Mouse (Mus musculus) CH12.LX (cell line): ENCODE measurements around the gene Rybp. TPM values are rescaled to one million over a fixed set of nuclear protein-coding genes. Genes with fewer than 3 reads are reported as not detected.
A peak's percentile ranks its signal among the peaks of the same experiment; 100 is the strongest.

Experiments
- DNase-seq: peaks from one replicate; pipeline ENCODE4 v3.0.0-alpha.2; 2013; ENCODE audit errors: extremely low read depth
- H3K27ac ChIP-seq: 2 replicates; pipeline ENCODE4 v1.5.1; 2012; ENCODE audit warnings: low read depth, mild to moderate bottlenecking, control low read depth, moderate library complexity; ENCODE audit not compliant: insufficient read depth
- H3K27me3 ChIP-seq: replicated peaks from 2 replicates; pipeline ENCODE3; 2012; ENCODE audit warnings: inconsistent platforms
- H3K36me3 ChIP-seq, 2 experiments: replicated peaks in 1 of 2; 2 replicates each; pipeline versions ENCODE3 to v1.6.1; 2012; ENCODE audit warnings: inconsistent platforms in 1 of 2, low read length in 1 of 2, mild to moderate bottlenecking in 1 of 2, mixed read lengths in 1 of 2, moderate library complexity in 1 of 2; ENCODE audit not compliant: control insufficient read depth in 1 of 2, insufficient read depth in 1 of 2
- H3K4me1 ChIP-seq, 2 experiments: 2 replicates each; pipeline ENCODE4 v1.6.1; 2012; ENCODE audit warnings: inconsistent platforms in 1 of 2, moderate library complexity in 1 of 2; ENCODE audit not compliant: insufficient read depth in 2 of 2, control insufficient read depth in 1 of 2
- H3K4me2 ChIP-seq: 2 replicates; pipeline ENCODE4 v1.6.1; 2012; ENCODE audit warnings: low read depth, mild to moderate bottlenecking, control low read depth; ENCODE audit not compliant: poor library complexity, insufficient read depth, severe bottlenecking
- H3K4me3 ChIP-seq, 3 experiments: fragments of 150-350 bp in 1 of 3; sonication (generic) in 1 of 3; replicated peaks in 1 of 3; 2 replicates each; pipeline versions ENCODE3 to v1.5.1; 2011 to 2012; ENCODE audit warnings: low read depth in 2 of 3, low read length in 2 of 3, mild to moderate bottlenecking in 2 of 3, moderate library complexity in 2 of 3, control low read depth in 1 of 3, improper control_type of control experiment in 1 of 3, inconsistent platforms in 1 of 3, mixed read lengths in 1 of 3; ENCODE audit not compliant: poor library complexity in 1 of 3
- H3K79me2 ChIP-seq: replicated peaks from 2 replicates; pipeline ENCODE4 v1.6.1; 2012; ENCODE audit warnings: mild to moderate bottlenecking, moderate library complexity; ENCODE audit not compliant: control insufficient read depth, poor library complexity, insufficient read depth, severe bottlenecking; ENCODE audit errors: extremely low read depth
- H3K9ac ChIP-seq: 2 replicates; pipeline ENCODE4 v1.6.1; 2012; ENCODE audit warnings: low read depth, mild to moderate bottlenecking, control low read depth, moderate library complexity; ENCODE audit not compliant: insufficient read depth
- H3K9me3 ChIP-seq: replicated peaks from 2 replicates; pipeline ENCODE3; 2012; ENCODE audit warnings: low read length, inconsistent platforms, mixed read lengths
- BHLHE40 ChIP-seq: IDR thresholded peaks from 2 replicates; pipeline ENCODE4 v1.6.1; 2011; ENCODE audit warnings: mild to moderate bottlenecking, low read depth, low read length, improper control_type of control experiment
- E2F4 ChIP-seq: IDR thresholded peaks from 2 replicates; pipeline ENCODE4 v1.6.1; 2011; ENCODE audit warnings: low read depth, low read length, improper control_type of control experiment; ENCODE audit not compliant: insufficient replicate concordance
- ETS1 ChIP-seq: conservative IDR thresholded peaks from 2 replicates; pipeline ENCODE4 v1.6.1; 2012; ENCODE audit warnings: low read depth, mild to moderate bottlenecking, inconsistent platforms, low read length, improper control_type of control experiment, moderate library complexity
- GABPA ChIP-seq: IDR thresholded peaks from 2 replicates; pipeline ENCODE4 v1.6.1; 2012; ENCODE audit warnings: low read depth, low read length, improper control_type of control experiment, inconsistent platforms; ENCODE audit not compliant: insufficient replicate concordance
- HCFC1 ChIP-seq: IDR thresholded peaks from 2 replicates; pipeline ENCODE4 v1.6.1; 2012; ENCODE audit warnings: low read depth, mild to moderate bottlenecking, inconsistent platforms, low read length, improper control_type of control experiment
- JUND ChIP-seq: conservative IDR thresholded peaks from 2 replicates; pipeline ENCODE4 v1.6.1; 2011; ENCODE audit warnings: low read depth, low read length, improper control_type of control experiment
- MAFK ChIP-seq: IDR thresholded peaks from 2 replicates; pipeline ENCODE4 v1.6.1; 2011; ENCODE audit warnings: low read length, improper control_type of control experiment; ENCODE audit not compliant: insufficient replicate concordance
- MAX ChIP-seq: IDR thresholded peaks from 2 replicates; pipeline ENCODE4 v1.6.1; 2011; ENCODE audit warnings: low read length, improper control_type of control experiment
- MAZ ChIP-seq: IDR thresholded peaks from 2 replicates; pipeline ENCODE4 v1.6.1; 2012; ENCODE audit warnings: low read depth, mild to moderate bottlenecking, inconsistent platforms, low read length, improper control_type of control experiment, moderate library complexity
- MEF2A ChIP-seq: IDR thresholded peaks from 2 replicates; pipeline ENCODE4 v1.6.1; 2014; ENCODE audit warnings: low read depth, mild to moderate bottlenecking, inconsistent platforms, low read length, improper control_type of control experiment, borderline replicate concordance
- MXI1 ChIP-seq: IDR thresholded peaks from 2 replicates; pipeline ENCODE4 v1.6.1; 2011; ENCODE audit warnings: mild to moderate bottlenecking, low read depth, low read length, improper control_type of control experiment
- MYC ChIP-seq: IDR thresholded peaks from 2 replicates; pipeline ENCODE4 v1.6.1; 2011; ENCODE audit warnings: low read depth, mild to moderate bottlenecking, improper control_type of control experiment, low read length
- NRF1 ChIP-seq: IDR thresholded peaks from 2 replicates; pipeline ENCODE4 v1.6.1; 2014; ENCODE audit warnings: low read depth, mild to moderate bottlenecking, inconsistent platforms, low read length, improper control_type of control experiment, moderate library complexity
- POLR2A ChIP-seq: IDR thresholded peaks from 2 replicates; pipeline ENCODE4 v1.6.1; 2011; ENCODE audit warnings: low read depth, mild to moderate bottlenecking, improper control_type of control experiment, low read length
- RAD21 ChIP-seq: IDR thresholded peaks from 2 replicates; pipeline ENCODE4 v1.6.1; 2011; ENCODE audit warnings: low read depth, mild to moderate bottlenecking, low read length, improper control_type of control experiment, moderate library complexity
- RCOR1 ChIP-seq: conservative IDR thresholded peaks from 2 replicates; pipeline ENCODE4 v1.6.1; 2012; ENCODE audit warnings: low read depth, mild to moderate bottlenecking, inconsistent platforms, low read length, improper control_type of control experiment
- SIN3A ChIP-seq: IDR thresholded peaks from 2 replicates; pipeline ENCODE4 v1.6.1; 2012; ENCODE audit warnings: low read length, improper control_type of control experiment, inconsistent platforms
- TBP ChIP-seq: conservative IDR thresholded peaks from 2 replicates; pipeline ENCODE4 v1.6.1; 2011; ENCODE audit warnings: low read depth, low read length, improper control_type of control experiment
- TCF12 ChIP-seq: IDR thresholded peaks from 2 replicates; pipeline ENCODE4 v1.6.1; 2014; ENCODE audit warnings: low read depth, mild to moderate bottlenecking, inconsistent platforms, low read length, improper control_type of control experiment
- UBTF ChIP-seq: IDR thresholded peaks from 2 replicates; pipeline ENCODE4 v1.6.1; 2012; ENCODE audit warnings: low read depth, mild to moderate bottlenecking, inconsistent platforms, low read length, improper control_type of control experiment, moderate library complexity
- dilution Hi-C: fragments of 300-500 bp; cut with MboI; formaldehyde crosslinking; loops from 2 replicates; pipeline ENCODE4 v1.14.3; 2020; ENCODE audit warnings: low sequenced_read_pairs; ENCODE audit not compliant: extremely low pct_unique_long_range_greater_than_20kb, extremely low pct_ligation_motif_present
- in situ Hi-C: fragments of 300-500 bp; cut with MboI; formaldehyde crosslinking; loops from 3 replicates; pipeline ENCODE4 v1.14.3; 2019; ENCODE audit warnings: low sequenced_read_pairs, low pct_ligation_motif_present, low pct_unique_long_range_greater_than_20kb, mixed read lengths
- polyA plus RNA-seq: library from polyadenylated mRNA; unstranded; fragments of >175 nt; gene quantifications from 2 replicates; pipeline ENCODE4 v1.2.1, GENCODE M21; 2012; ENCODE audit warnings: low read depth; ENCODE audit not compliant: insufficient read length
- total RNA-seq, 2 experiments: library from RNA; depleted of rRNA; stranded (reverse); fragments of 300-350 nt in 1 of 2; fragments of >200 nt in 1 of 2; gene quantifications; 2 replicates each; pipeline ENCODE4 v1.2.3; 2012 to 2014

The Rybp gene
- total and polyA plus RNA-seq, 3 experiments = 9.1 to 27.4 (median 23.6) TPM

- H3K79me2 ChIP-seq = no peaks in the 10 kb centered on the region
- in situ Hi-C loops (no loop called here), dilution Hi-C loops (no loop called here)
- H3K27me3 ChIP-seq = peaks cover 6% of the 10 kb centered on the region
- TF ChIP-seq MXI1 (no peak), MYC (no peak), GABPA (no peak), ETS1 (no peak), MAFK (no peak), TCF12 (no peak), SIN3A (no peak), RAD21 (no peak), JUND (no peak), NRF1 (no peak), UBTF (no peak), TBP (no peak), MAZ (no peak), MEF2A (no peak), MAX (no peak), HCFC1 (no peak)
- TF ChIP-seq, all 38 proteins: peak for 0
- no peak for DNase-seq
- Histone ChIP-seq H3K36me3 (no peaks in the 10 kb centered on the region), H3K27ac (no peak overlapping the region), H3K9me3 (no peaks in the 10 kb centered on the region), H3K4me1 (no peaks in the 10 kb centered on the region), H3K9ac (no peak overlapping the region), H3K4me3 (no peak overlapping the region), H3K4me2 (no peak overlapping the region)
Measured at GRCm38 (mm10) chr6:100322145-100322544, 34.9 kb upstream of the Rybp start.

GRCm38 (mm10) chr6:100314201-100314600 is 26.9 kb upstream of the Rybp start:
- dilution Hi-C loops = no loop called here

More at GRCm38 (mm10) chr6:100314201-100314600, 26.9 kb upstream of the Rybp start:
- Histone ChIP-seq H3K9ac (no peak overlapping the region), H3K27ac (no peak overlapping the region), H3K27me3 (no peaks in the 10 kb centered on the region), H3K9me3 (no peaks in the 10 kb centered on the region), H3K79me2 (no peaks in the 10 kb centered on the region), H3K4me2 (no peak overlapping the region), H3K36me3 (no peaks in the 10 kb centered on the region), H3K4me3 (no peak overlapping the region), H3K4me1 (no peaks in the 10 kb centered on the region)
- TF ChIP-seq BHLHE40 (peak; percentile 35; the same call in 1 of the 2 replicates), POLR2A (no peak), RCOR1 (no peak), E2F4 (no peak)
- in situ Hi-C loops = no loop called here
- no peak for DNase-seq
